ENCODE assay signal across 16 mouse cellular contexts in genomic region chr7:24470356-24470755, GRCm38 (mm10). TPM values are rescaled to one million over a fixed set of nuclear protein-coding genes. Genes with fewer than 3 reads are reported as not detected.
DNase-seq lines count a peak whose midpoint lies in the region; ATAC-seq and TF ChIP-seq lines count a peak whose summit lies in the region.
"Had no signal": no experiment of that assay in that cellular context is flagged by ENCODE, and none has a peak within 500 bp of the region (broad histone marks: within the 10 kb centered on the region; RNA-seq: fewer than 3 reads in every experiment).

No protein-coding gene starts in this region.

- intact Hi-C loops in left cerebral cortex, postnatal 36 days (cut with DNase I) = loop anchor here (5.0 to 10.0 kb wide), 2 partner anchors 47 to 194 kb away; no protein-coding TSS in a partner anchor

- DNase-seq in lung, adult 18-20 months = peak; percentile 34 to 49
- DNase-seq in lung, postnatal 14 days = no peak
- DNase-seq in Muller cell, postnatal 12 days (ENCODE audit: inconsistent ontology term) = peak; percentile 93
- peak; percentile 85 for DNase-seq in adrenal gland, adult 8-10 months
- no peak for DNase-seq in left cerebral cortex, postnatal 36 days (ENCODE audit: low spot score in 2 of 2)
- DNase-seq: kidney, postnatal 10 days; spleen, adult 18-20 months had no signal

- WGBS in hindbrain, embryonic 13.5 days = 96% methylated on average over 7 of the region's 7 CpGs

- H3K4me1 ChIP-seq in embryonic fibroblast, embryonic 13.5 days (ENCODE audit: control insufficient read depth, insufficient read depth, low read length) = no peaks in the 10 kb centered on the region
- H3K4me1 ChIP-seq in hindbrain, embryonic 13.5 days (replicated peaks) = peaks cover 11% of the 10 kb centered on the region; the same call in 1 of the 2 replicates
- H3K4me1 ChIP-seq: heart, embryonic 15.5 days had no signal

- H3K9ac ChIP-seq in hindbrain, embryonic 13.5 days = no peak overlapping the region
- H3K9ac ChIP-seq: heart, embryonic 15.5 days; liver, embryonic 14.5 days had no signal

- H3K4me2 ChIP-seq in hindbrain, embryonic 13.5 days = no peak overlapping the region
- H3K4me2 ChIP-seq: heart, embryonic 15.5 days had no signal

- TF ChIP-seq POLR2A in embryonic fibroblast, embryonic 13.5 days (IDR thresholded peaks at IDR 0.05; ENCODE audit: low read depth, low read length) = no peak

- no peaks in the 10 kb centered on the region for H3K36me3 ChIP-seq in hindbrain, embryonic 13.5 days
- H3K36me3 ChIP-seq: heart, embryonic 15.5 days had no signal

- no peak for ATAC-seq in hindbrain, embryonic 13.5 days (ENCODE audit: low FRiP score)
- ATAC-seq: forebrain, embryonic 14.5 days; hindbrain, embryonic 16.5 days had no signal

- H3K27me3 ChIP-seq in hindbrain, embryonic 13.5 days = no peaks in the 10 kb centered on the region
- H3K27me3 ChIP-seq: heart, embryonic 15.5 days had no signal

- H3K9me3 ChIP-seq in hindbrain, embryonic 13.5 days = no peaks in the 10 kb centered on the region
- H3K9me3 ChIP-seq: heart, embryonic 15.5 days; limb, embryonic 10.5 days had no signal

- no peak overlapping the region for H3K4me3 ChIP-seq in embryonic fibroblast, embryonic 13.5 days (ENCODE audit: insufficient read depth, low read length)
- H3K4me3 ChIP-seq in hindbrain, embryonic 13.5 days = no peak overlapping the region
- H3K4me3 ChIP-seq: heart, embryonic 15.5 days; limb, embryonic 10.5 days had no signal

- peak overlapping the region; percentile 36; the same call in 1 of the 2 replicates for H3K27ac ChIP-seq in embryonic fibroblast, embryonic 13.5 days (ENCODE audit: insufficient read depth, low read length)
- H3K27ac ChIP-seq in hindbrain, embryonic 13.5 days = no peak overlapping the region
- H3K27ac ChIP-seq: heart, embryonic 15.5 days; limb, embryonic 10.5 days; liver, embryonic 14.5 days had no signal

- TF ChIP-seq CTCF in embryonic fibroblast, embryonic 13.5 days (IDR thresholded peaks at IDR 0.05; ENCODE audit: borderline replicate concordance, insufficient read depth, low read length) = no peak

RNA-seq across cellular contexts. Expression of gene Plaur, which starts 8.1 kb away (rescaled TPM):
- total RNA-seq in adrenal gland, adult 8-10 months (2022) = 10 to 100 TPM in 3 of 4 experiments, 1 to 10 TPM in 1; 9.6 to 19.2 (median 10.2) TPM
- polyA plus RNA-seq in embryonic fibroblast, embryonic 13.5 days (2011; ENCODE audit: insufficient read length, low read depth, missing spikeins) = 35.2 and 70.2 TPM in 2 replicates
- total RNA-seq in left cerebral cortex, postnatal 36 days (2021) = 1 to 10 TPM in 1 of 2 experiments, under 1 TPM in 1; 0.91 to 1.7 TPM
- 1.2 and 1.6 TPM in 2 replicates for polyA plus RNA-seq in hindbrain, embryonic 13.5 days (2015; fragmentation: Nextera tagmentation; extraction: Ambion mirVana)

RNA-seq across cellular contexts. Expression of gene Cadm4, which starts 11.5 kb away (rescaled TPM):
- total RNA-seq in adrenal gland, adult 8-10 months (2022) = 1 to 10 TPM; 3.1 to 4.7 (median 4.1) TPM
- 1.2 and 3.3 TPM in 2 replicates for polyA plus RNA-seq in embryonic fibroblast, embryonic 13.5 days (2011; ENCODE audit: insufficient read length, low read depth, missing spikeins)
- total RNA-seq in left cerebral cortex, postnatal 36 days (2021) = 100 to 1,000 TPM; 235 to 307 TPM
- 67.2 and 67.9 TPM in 2 replicates for polyA plus RNA-seq in hindbrain, embryonic 13.5 days (2015; fragmentation: Nextera tagmentation; extraction: Ambion mirVana)

RNA-seq across cellular contexts. Expression of gene Irgc1, which starts 18.3 kb away (rescaled TPM):
- not detected for total RNA-seq in adrenal gland, adult 8-10 months (2022)
- polyA plus RNA-seq in embryonic fibroblast, embryonic 13.5 days (2011; ENCODE audit: insufficient read length, low read depth, missing spikeins) = not detected in 2 replicates
- total RNA-seq in left cerebral cortex, postnatal 36 days (2021) = under 1 TPM; 0.42 to 0.72 TPM
- not detected in 2 replicates for polyA plus RNA-seq in hindbrain, embryonic 13.5 days (2015; fragmentation: Nextera tagmentation; extraction: Ambion mirVana)
- total RNA-seq: gastrocnemius, adult 8-10 months; layer of hippocampus, postnatal 14 days had no signal
- polyA plus RNA-seq: forebrain, embryonic 14.5 days; heart, embryonic 15.5 days; hindbrain, embryonic 16.5 days; limb, embryonic 10.5 days; liver, embryonic 14.5 days had no signal

RNA-seq across cellular contexts. Expression of gene Zfp428, which starts 36.5 kb away (rescaled TPM):
- 1 to 10 TPM; 4.9 to 7.3 (median 5.6) TPM for total RNA-seq in adrenal gland, adult 8-10 months (2022)
- 5.6 and 8.9 TPM in 2 replicates for polyA plus RNA-seq in embryonic fibroblast, embryonic 13.5 days (2011; ENCODE audit: insufficient read length, low read depth, missing spikeins)
- total RNA-seq in left cerebral cortex, postnatal 36 days (2021) = 10 to 100 TPM; 47.9 to 49.4 TPM
- 259 and 270 TPM in 2 replicates for polyA plus RNA-seq in hindbrain, embryonic 13.5 days (2015; fragmentation: Nextera tagmentation; extraction: Ambion mirVana)

RNA-seq across cellular contexts. Expression of gene AC161166.1, which starts 41.9 kb away (rescaled TPM):
- total RNA-seq in adrenal gland, adult 8-10 months (2022) = not detected
- polyA plus RNA-seq in embryonic fibroblast, embryonic 13.5 days (2011; ENCODE audit: insufficient read length, low read depth, missing spikeins) = not detected in 2 replicates
- total RNA-seq in left cerebral cortex, postnatal 36 days (2021) = not detected
- 1.1 and 1.6 TPM in 2 replicates for polyA plus RNA-seq in hindbrain, embryonic 13.5 days (2015; fragmentation: Nextera tagmentation; extraction: Ambion mirVana)
- total RNA-seq: gastrocnemius, adult 8-10 months; layer of hippocampus, postnatal 14 days had no signal
- polyA plus RNA-seq: liver, embryonic 14.5 days had no signal

Comparison
In these comparisons a context has a peak if more than half of its experiments do, and no peak if none do; other contexts are left out.
1. DNase-seq: peak in lung, adult 18-20 months (2 of 2), Muller cell, postnatal 12 days (single experiment) and adrenal gland, adult 8-10 months (single experiment); none in lung, postnatal 14 days (single experiment) and left cerebral cortex, postnatal 36 days (0 of 2).
2. RNA of gene Cadm4, which starts 11.5 kb away (total RNA-seq): 235 to 307 TPM in left cerebral cortex, postnatal 36 days; 3.1 to 4.7 TPM in adrenal gland, adult 8-10 months; every median in the first group is over 10 times any median in the second.